Mouse (Mus musculus): ENCODE measurements at regions not wholly inside any gene's neighbourhood (a gene's known extent, or its start where the extent isn't known, plus 50 kb on each side); places are given as distances from the start of the nearest gene placed in this dataset.
"Not testable (repeated sequence)": the region's sequence is repeated elsewhere in the genome, so short reads cannot be mapped to it uniquely, and the experiment has no call there.

- no peak for DNase-seq (ENCODE audit: low read depth, low spot score)
These were observed 355.7 kb upstream of the Zwint start for GRCm38 (mm10) chr10:72298824-72299551.

GRCm38 (mm10) chr10:72309045-72309444 lies 345.6 kb upstream of the Zwint start:
- not testable (repeated sequence) for DNase-seq (ENCODE audit: low read depth, low spot score)

- DNase-seq (ENCODE audit: low read depth, low spot score) = no peak
These were observed 336.3 kb upstream of the Zwint start for GRCm38 (mm10) chr10:72318308-72318707.

- no peak for DNase-seq (ENCODE audit: low read depth, low spot score)
These were observed 334.3 kb upstream of the Zwint start for GRCm38 (mm10) chr10:72320307-72320706.

GRCm38 (mm10) chr10:72326624-72327023 lies 328.0 kb upstream of the Zwint start:
- DNase-seq (ENCODE audit: low read depth, low spot score) = no peak

- DNase-seq (ENCODE audit: low read depth, low spot score) = no peak
These were observed 307.4 kb upstream of the Zwint start for GRCm38 (mm10) chr10:72347253-72347652.

- no peak for DNase-seq (ENCODE audit: low read depth, low spot score)
These were observed 306.5 kb upstream of the Zwint start for GRCm38 (mm10) chr10:72347949-72348663.

GRCm38 (mm10) chr10:72352810-72353209 lies 301.8 kb upstream of the Zwint start:
- DNase-seq (ENCODE audit: low read depth, low spot score) = no peak

GRCm38 (mm10) chr10:72353515-72353914 lies 301.1 kb upstream of the Zwint start:
- no peak for DNase-seq (ENCODE audit: low read depth, low spot score)

- no peak for DNase-seq (ENCODE audit: low read depth, low spot score)
These were observed 271.3 kb upstream of the Zwint start for GRCm38 (mm10) chr10:72383351-72383750.

- DNase-seq (ENCODE audit: low read depth, low spot score) = no peak
These were observed 269.8 kb upstream of the Zwint start for GRCm38 (mm10) chr10:72384826-72385225.

- DNase-seq (ENCODE audit: low read depth, low spot score) = no peak
These were observed 263.2 kb upstream of the Zwint start for GRCm38 (mm10) chr10:72391397-72391796.

- DNase-seq (ENCODE audit: low read depth, low spot score) = no peak
These were observed 261.2 kb upstream of the Zwint start for GRCm38 (mm10) chr10:72393279-72394041.

GRCm38 (mm10) chr10:72394367-72394766 lies 260.3 kb upstream of the Zwint start:
- no peak for DNase-seq (ENCODE audit: low read depth, low spot score)

- no peak for DNase-seq (ENCODE audit: low read depth, low spot score)
These were observed 251.4 kb upstream of the Zwint start for GRCm38 (mm10) chr10:72403290-72403689.

- DNase-seq (ENCODE audit: low read depth, low spot score) = no peak
These were observed 244.3 kb upstream of the Zwint start for GRCm38 (mm10) chr10:72410305-72410704.

- no peak for DNase-seq (ENCODE audit: low read depth, low spot score)
These were observed 243.0 kb upstream of the Zwint start for GRCm38 (mm10) chr10:72411670-72412069.

GRCm38 (mm10) chr10:72454629-72455028 lies 200.0 kb upstream of the Zwint start:
- no peak for DNase-seq (ENCODE audit: low read depth, low spot score)

- no peak for DNase-seq (ENCODE audit: low read depth, low spot score)
These were observed 170.3 kb upstream of the Zwint start for GRCm38 (mm10) chr10:72484315-72484714.

- DNase-seq (ENCODE audit: low read depth, low spot score) = no peak
These were observed 122.2 kb upstream of the Zwint start for GRCm38 (mm10) chr10:72532431-72532830.

GRCm38 (mm10) chr10:72533427-72533826 lies 121.2 kb upstream of the Zwint start:
- no peak for DNase-seq (ENCODE audit: low read depth, low spot score)

GRCm38 (mm10) chr10:72533859-72534258 lies 120.8 kb upstream of the Zwint start:
- no peak for DNase-seq (ENCODE audit: low read depth, low spot score)

Measured in WW6 (cell line).